Mouse (Mus musculus): ENCODE measurements around the gene Vmn1r89. TPM values are rescaled to one million over a fixed set of nuclear protein-coding genes. Genes with fewer than 3 reads are reported as not detected.

Vmn1r89 gene
- polyA plus RNA-seq (2014; fragmentation: Illumina TruSeq; extraction: RNeasy Lipid Tissue Mini Kit (QIAGEN cat#74804)): not detected

GRCm38 (mm10) chr7:13212720-13213119, at the start of gene Vmn1r89:
Gene Vmn1r89, plus strand, starts transcription at chr7:13213020.

Other genes with a start within 250 kb of the Vmn1r89 start
- 5.0 TPM for gene Zfp324, start 247.2 kb upstream of the Vmn1r89 start, polyA plus RNA-seq (2014; fragmentation: Illumina TruSeq; extraction: RNeasy Lipid Tissue Mini Kit (QIAGEN cat#74804))
- 4.0 TPM for gene Zfp446, start 235.2 kb upstream of the Vmn1r89 start, polyA plus RNA-seq (2014; fragmentation: Illumina TruSeq; extraction: RNeasy Lipid Tissue Mini Kit (QIAGEN cat#74804))
- gene Slc27a5, start 214.8 kb upstream of the Vmn1r89 start, polyA plus RNA-seq (2014; fragmentation: Illumina TruSeq; extraction: RNeasy Lipid Tissue Mini Kit (QIAGEN cat#74804)): not detected
- 46.6 TPM for gene Trim28, start 213.9 kb upstream of the Vmn1r89 start, polyA plus RNA-seq (2014; fragmentation: Illumina TruSeq; extraction: RNeasy Lipid Tissue Mini Kit (QIAGEN cat#74804))
- 0.71 TPM for gene Zbtb45, start 203.0 kb upstream of the Vmn1r89 start, polyA plus RNA-seq (2014; fragmentation: Illumina TruSeq; extraction: RNeasy Lipid Tissue Mini Kit (QIAGEN cat#74804))
- 69.3 TPM for gene Chmp2a, start 178.2 kb upstream of the Vmn1r89 start, polyA plus RNA-seq (2014; fragmentation: Illumina TruSeq; extraction: RNeasy Lipid Tissue Mini Kit (QIAGEN cat#74804))
- 71.0 TPM for gene Ube2m, start 174.7 kb upstream of the Vmn1r89 start, polyA plus RNA-seq (2014; fragmentation: Illumina TruSeq; extraction: RNeasy Lipid Tissue Mini Kit (QIAGEN cat#74804))
- gene Mzf1, start 158.3 kb upstream of the Vmn1r89 start, polyA plus RNA-seq (2014; fragmentation: Illumina TruSeq; extraction: RNeasy Lipid Tissue Mini Kit (QIAGEN cat#74804)): 0.46 TPM
- not detected for gene Vmn1r85, start 117.8 kb upstream of the Vmn1r89 start, polyA plus RNA-seq (2014; fragmentation: Illumina TruSeq; extraction: RNeasy Lipid Tissue Mini Kit (QIAGEN cat#74804))
- gene Vmn1r86, start 93.1 kb upstream of the Vmn1r89 start, polyA plus RNA-seq (2014; fragmentation: Illumina TruSeq; extraction: RNeasy Lipid Tissue Mini Kit (QIAGEN cat#74804)): not detected
- gene Vmn1r87, start 72.9 kb upstream of the Vmn1r89 start, polyA plus RNA-seq (2014; fragmentation: Illumina TruSeq; extraction: RNeasy Lipid Tissue Mini Kit (QIAGEN cat#74804)): not detected
- gene Vmn1r88, start 53.5 kb upstream of the Vmn1r89 start, polyA plus RNA-seq (2014; fragmentation: Illumina TruSeq; extraction: RNeasy Lipid Tissue Mini Kit (QIAGEN cat#74804)): 0.09 TPM
- 31.7 TPM for gene Lig1, start 64.3 kb downstream of the Vmn1r89 start, polyA plus RNA-seq (2014; fragmentation: Illumina TruSeq; extraction: RNeasy Lipid Tissue Mini Kit (QIAGEN cat#74804))
- gene Zswim9, start 65.7 kb downstream of the Vmn1r89 start, polyA plus RNA-seq (2014; fragmentation: Illumina TruSeq; extraction: RNeasy Lipid Tissue Mini Kit (QIAGEN cat#74804)): 8.6 TPM
- 73.4 TPM for gene Pla2g4c, start 111.6 kb downstream of the Vmn1r89 start, polyA plus RNA-seq (2014; fragmentation: Illumina TruSeq; extraction: RNeasy Lipid Tissue Mini Kit (QIAGEN cat#74804))
- gene Cabp5, start 185.1 kb downstream of the Vmn1r89 start, polyA plus RNA-seq (2014; fragmentation: Illumina TruSeq; extraction: RNeasy Lipid Tissue Mini Kit (QIAGEN cat#74804)): not detected
- not detected for gene Bsph1, start 237.8 kb downstream of the Vmn1r89 start, polyA plus RNA-seq (2014; fragmentation: Illumina TruSeq; extraction: RNeasy Lipid Tissue Mini Kit (QIAGEN cat#74804))